Mouse (Mus musculus) liver, embryonic 14.5 days (tissue): Measurements from ENCODE around the gene Cdk19.

Experiments
- CTCF ChIP-seq: IDR thresholded peaks from 2 replicates; pipeline ENCODE4 v1.5.1; 2016; ENCODE audit warnings: antibody characterized with exemption, low read depth, control low read depth
- EP300 ChIP-seq: IDR thresholded peaks from 2 replicates; pipeline ENCODE4 v1.6.1; 2016; ENCODE audit warnings: antibody characterized with exemption, low read depth

DNA sequence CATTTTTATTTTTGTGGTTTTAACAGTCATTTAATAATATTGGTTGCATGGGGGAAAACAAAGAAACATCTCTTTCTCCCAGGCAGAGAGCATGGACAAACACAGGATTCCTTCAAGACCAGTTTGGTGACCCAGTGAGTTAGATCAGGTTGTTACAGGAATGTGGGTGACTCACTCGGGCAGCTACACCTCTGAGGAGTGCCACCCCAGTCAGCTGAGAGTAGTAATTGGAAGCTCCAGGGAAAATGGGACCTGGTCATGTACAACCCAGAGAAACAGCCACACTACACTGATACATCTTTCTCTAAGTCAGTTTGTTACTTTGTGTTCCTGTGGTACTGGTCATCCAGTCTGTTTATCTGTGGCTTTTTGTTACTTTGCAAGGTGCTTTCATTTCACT, 40.3 kb downstream of the Cdk19 start:
- TF ChIP-seq EP300 (no peak), CTCF (no peak)
